Mouse (Mus musculus): ENCODE data around the gene Mak. TPM values are rescaled to one million over a fixed set of nuclear protein-coding genes. Genes with fewer than 3 reads are reported as not detected.
A peak's percentile ranks its signal among the peaks of the same experiment; 100 is the strongest.
"Not testable (repeated sequence)": the region's sequence is repeated elsewhere in the genome, so short reads cannot be mapped to it uniquely, and the experiment has no call there.

Gene Mak
- total RNA-seq, 2 experiments from 2014 or later, result not detected

DNA sequence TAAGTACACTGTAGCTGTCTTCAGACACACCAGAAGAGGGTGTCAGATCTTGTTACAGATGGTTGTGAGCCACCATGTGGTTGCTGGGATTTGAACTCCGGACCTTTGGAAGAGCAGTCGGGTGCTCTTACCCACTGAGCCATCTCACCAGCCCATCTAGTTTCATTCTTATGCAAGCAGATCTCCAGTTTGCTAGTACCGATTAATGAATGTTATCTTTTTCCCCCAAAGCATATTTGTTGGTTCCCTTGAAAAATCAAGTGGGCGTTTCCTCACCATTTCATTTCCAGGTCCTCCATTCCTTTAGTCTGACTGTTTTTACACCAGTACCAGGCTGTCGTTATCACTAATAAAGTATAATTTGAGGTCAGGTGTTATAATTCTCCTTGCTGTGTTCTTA lies 81.0 kb downstream of the Mak start:
- DNase-seq, result not testable (repeated sequence)

DNA sequence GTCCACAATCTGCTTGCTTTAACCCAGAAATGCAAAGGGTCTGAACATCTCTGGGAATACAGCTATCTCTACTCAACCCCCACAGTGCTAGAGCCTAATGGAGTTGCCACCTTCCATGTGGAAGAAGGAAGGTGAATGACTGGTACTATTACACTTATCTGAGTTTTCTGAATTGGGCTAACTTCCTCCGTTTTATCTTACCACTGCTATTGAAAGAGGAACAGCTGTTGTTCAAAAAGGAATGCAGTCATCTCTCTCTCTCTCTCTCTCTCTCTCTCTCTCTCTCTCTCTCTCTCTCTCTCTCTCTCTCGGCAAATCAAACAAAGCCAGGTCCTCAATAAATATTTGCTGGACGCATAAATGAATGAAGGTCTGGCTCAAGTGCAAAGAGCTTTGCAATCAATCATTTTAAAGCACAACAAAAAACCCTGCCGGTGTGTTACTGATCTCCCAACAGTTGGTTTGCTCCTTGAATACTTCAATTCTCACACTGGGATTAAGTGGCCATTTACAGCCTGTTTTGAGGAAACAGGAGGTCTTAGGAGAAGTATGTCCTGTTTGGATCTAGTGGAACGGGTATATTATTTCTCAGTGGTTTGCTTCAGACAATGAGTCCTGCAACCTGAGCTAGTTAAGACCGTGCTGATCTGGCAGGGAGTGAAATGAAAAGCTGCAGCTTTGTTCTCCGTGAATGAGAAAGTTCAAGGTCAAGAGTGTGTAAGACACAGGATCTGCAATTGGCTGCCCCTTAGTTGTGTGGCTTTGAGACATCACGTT lies 84.8 kb downstream of the Mak start:
- peak in 1 of 2 experiments; percentile 6 for DNase-seq

DNA sequence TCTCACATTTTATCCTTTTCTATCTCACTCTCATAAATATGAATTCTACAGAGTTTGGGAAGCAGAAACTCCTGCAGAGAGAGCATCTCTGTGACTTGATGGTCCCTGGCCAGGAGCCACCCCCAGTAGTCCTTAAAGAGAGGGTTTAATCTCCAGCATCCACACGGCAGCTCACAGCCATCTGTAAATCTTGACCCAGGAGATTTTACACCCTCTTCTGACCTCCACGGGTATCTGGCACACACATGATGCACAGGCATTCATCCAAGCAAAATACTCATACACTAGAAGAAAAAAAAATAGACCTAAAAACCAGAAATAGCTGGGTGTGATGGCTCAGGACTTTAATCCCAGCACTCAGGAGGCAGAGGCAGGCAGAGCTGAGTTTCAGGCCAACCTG lies 91.1 kb downstream of the Mak start:
- no peak for DNase-seq

DNA sequence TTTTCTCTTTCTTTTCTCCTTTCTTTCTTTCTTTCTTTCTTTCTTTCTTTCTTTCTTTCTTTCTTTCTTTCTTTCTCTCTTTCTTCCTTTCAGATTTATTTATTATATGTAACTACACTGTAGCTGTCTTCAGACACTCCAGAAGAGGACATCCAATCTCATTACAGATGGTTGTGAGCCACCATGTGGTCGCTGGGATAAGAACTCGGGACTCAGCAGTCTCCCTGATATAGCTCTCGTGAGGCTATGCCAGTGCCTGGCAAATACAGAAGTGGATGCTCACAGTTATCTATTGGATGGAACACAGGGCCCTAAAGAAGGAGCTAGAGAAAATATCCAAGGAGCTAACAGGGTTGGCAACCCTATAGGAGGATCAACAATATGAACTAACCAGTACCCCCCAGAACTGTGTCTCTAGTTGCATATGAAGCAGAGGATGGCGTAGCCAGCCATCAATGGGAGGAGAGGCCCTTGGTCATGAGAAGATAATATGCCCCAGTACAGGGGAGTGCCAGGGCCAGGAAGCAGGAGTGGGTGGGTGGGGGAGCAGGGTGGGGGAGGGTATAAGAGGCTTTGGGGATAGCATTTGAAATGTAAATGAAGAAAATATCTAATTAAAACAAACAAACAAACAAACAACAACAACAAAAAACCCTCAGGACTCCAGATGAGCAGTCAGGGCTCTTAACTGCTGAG lies 91.8 kb downstream of the Mak start:
- not testable (repeated sequence) for DNase-seq

DNA sequence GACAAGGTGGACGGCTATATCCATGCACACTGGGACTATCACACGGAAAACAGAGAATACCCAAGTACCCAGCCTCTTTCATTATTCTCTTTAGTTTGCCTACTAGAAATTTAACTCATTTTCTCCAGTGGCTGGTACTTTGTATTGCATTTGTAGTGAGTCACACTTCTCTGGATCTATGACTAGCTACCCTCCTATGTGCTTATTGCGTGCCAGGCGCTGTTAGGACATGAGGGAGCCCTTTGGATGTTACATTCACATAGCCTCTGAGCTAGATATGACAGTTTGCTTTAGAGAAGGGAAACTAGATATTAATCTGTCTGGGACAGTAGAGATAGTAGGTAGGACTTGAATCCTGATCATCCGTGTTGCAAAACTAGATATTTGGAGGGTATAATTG lies 93.4 kb downstream of the Mak start:
- no peak for DNase-seq

DNA sequence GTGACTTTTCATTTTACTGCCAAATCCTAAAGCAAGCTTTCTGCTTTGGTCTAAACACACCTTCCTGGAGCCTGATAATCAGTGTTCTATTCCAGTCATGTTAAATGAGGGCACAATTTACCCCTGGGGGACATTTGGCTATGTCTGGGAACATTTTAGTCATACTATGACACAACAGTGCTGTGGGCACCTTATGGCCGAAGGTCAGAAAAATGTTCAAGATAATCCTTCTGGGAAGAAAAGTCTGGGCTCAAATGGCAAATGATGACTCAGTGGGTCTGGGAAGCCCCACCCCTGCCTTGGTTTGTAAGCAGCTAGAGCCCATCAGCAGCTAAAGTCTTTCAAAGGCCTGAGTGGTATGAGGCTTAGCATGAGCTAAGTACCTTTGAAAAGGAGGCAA lies 96.7 kb downstream of the Mak start:
- DNase-seq, result peak; percentile 20 to 53

DNA sequence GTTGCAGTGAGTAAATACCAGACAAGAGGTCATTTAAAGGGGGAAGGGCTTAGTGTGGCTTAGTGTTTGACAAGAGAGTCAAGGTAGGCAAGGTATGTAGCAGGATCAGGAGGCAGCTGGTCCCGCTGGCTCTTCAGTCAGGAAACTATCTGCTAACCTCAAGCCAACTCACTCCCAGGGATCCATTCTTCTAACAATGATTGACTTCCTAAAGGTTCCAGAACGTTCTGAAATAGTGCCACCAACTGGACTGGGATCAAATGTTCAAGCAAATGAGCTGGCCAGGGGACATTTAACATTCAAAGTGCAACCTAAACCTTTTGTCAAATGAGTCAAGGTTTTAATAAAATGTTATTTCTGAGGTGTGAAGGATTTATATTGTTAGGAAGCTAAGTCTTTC lies 100.2 kb downstream of the Mak start:
- DNase-seq, result no peak

DNA sequence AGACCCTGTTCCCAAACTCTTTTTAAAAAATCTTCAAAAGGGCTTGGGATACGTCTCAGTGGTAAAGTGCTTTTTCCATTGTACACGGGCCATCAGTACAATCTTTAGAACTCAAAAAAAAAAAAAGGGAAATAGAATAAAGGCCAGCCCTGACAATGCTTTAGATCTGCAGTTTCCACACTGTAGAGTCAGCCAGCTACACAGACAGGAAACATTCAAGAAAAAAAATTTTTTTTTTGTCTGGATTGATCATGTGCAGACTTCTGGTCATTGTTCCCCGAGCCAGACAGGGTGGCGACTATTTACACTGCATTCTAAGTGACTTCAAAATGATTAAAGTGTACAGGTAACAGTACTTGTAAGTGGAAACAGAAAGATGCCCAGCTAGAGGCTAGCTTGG lies 100.9 kb downstream of the Mak start:
- DNase-seq, result no peak

DNA sequence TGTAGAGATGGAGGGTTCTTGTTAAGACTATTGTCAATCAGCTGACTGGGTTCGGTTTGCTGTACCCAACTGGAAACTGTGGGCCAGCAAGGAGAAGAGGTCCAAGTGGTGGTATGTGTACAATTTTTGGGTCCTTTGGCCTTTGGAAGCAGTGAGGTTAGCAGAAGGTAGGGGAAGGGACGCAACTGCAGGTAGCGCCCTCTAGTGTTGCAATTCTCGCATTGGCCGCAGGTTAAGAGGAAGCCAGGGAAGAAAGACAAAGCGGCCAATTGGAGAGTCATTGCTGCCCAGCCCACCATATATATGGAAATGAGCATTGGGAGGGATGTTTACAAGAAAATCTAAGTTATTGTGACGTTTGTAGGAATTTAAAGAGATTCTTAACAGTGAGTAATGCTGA lies 101.9 kb downstream of the Mak start:
- DNase-seq, result peak; percentile 60 to 72

Other genes starting within 250 kb of the Mak start
- gene Gcnt2, start 220.0 kb downstream of the Mak start, total RNA-seq (2021), result 1 to 10 TPM; 6.0 to 9.1 TPM
- 10 to 100 TPM; 62.7 to 63.9 TPM for gene Pak1ip1, start 78.7 kb downstream of the Mak start, total RNA-seq (2021)
- gene Tmem14c, start 63.4 kb downstream of the Mak start, total RNA-seq (2021), result 100 to 1,000 TPM; 149 to 198 TPM
- not detected for gene Gcm2, start 31.3 kb upstream of the Mak start, total RNA-seq (2021)
- gene Sycp2l, start 34.6 kb upstream of the Mak start, total RNA-seq (2021), result not detected
- under 1 TPM; 0.33 to 0.60 TPM for gene Elovl2, start 140.7 kb upstream of the Mak start, total RNA-seq (2021)
- gene Smim13, start 170.1 kb upstream of the Mak start, total RNA-seq (2021), result 10 to 100 TPM; 11.4 to 13.7 TPM
- gene Gm17364, start 194.3 kb upstream of the Mak start, total RNA-seq (2021), result not detected

Data from adrenal gland, postnatal 36 days (tissue).